ENCODE assay signal across 14 mouse cellular contexts in the genomic region with DNA sequence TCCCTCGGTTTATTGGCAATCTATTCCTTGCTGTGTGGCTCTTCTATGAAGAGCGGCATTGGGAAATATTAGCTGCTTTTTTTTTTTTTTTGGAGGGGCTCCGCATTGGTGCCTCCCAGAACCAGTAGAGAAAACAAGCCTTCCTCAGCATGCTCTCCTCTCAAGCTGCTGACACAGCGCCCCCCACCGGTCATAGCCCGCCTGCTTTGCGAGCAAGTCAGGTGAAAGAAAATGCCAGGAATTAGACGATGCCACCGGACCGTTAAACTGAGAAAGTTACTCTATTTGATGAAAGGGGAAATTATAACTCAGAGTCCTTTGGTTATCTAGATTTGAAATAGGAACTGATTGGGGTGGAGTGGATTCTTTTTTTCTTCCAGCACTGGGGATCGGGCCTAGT. TPM values are rescaled to one million over a fixed set of nuclear protein-coding genes. Genes with fewer than 3 reads are reported as not detected.
DNase-seq lines count a peak whose midpoint lies in the region; ATAC-seq and TF ChIP-seq lines count a peak whose summit lies in the region.
"Had no signal": no experiment of that assay in that cellular context is flagged by ENCODE, and none has a peak within 500 bp of the region (broad histone marks: within the 10 kb centered on the region; RNA-seq: fewer than 3 reads in every experiment).

No protein-coding gene starts in this region.

- ATAC-seq in liver, postnatal 0 days: no peak
- no peak for ATAC-seq in forebrain, embryonic 14.5 days
- ATAC-seq: forebrain, embryonic 16.5 days; midbrain, embryonic 15.5 days had no signal

- no peak overlapping the region for H3K4me2 ChIP-seq in liver, postnatal 0 days (ENCODE audit: low read depth, low read length)
- H3K4me2 ChIP-seq in forebrain, embryonic 14.5 days (ENCODE audit: low read length): no peak overlapping the region
- H3K4me2 ChIP-seq: embryonic facial prominence, embryonic 13.5 days; midbrain, embryonic 15.5 days; neural tube, embryonic 15.5 days had no signal

- TF ChIP-seq EP300 in liver, postnatal 0 days (IDR thresholded peaks at IDR 0.05; ENCODE audit: low read depth): no peak

- no peak for TF ChIP-seq POLR2A in brain, embryonic 14.5 days (IDR thresholded peaks at IDR 0.05; ENCODE audit: borderline replicate concordance, extremely low read depth, insufficient read depth, insufficient read length, poor library complexity, severe bottlenecking)

- H3K4me3 ChIP-seq in liver, postnatal 0 days (ENCODE audit: low read depth, low read length): no peak overlapping the region
- no peak overlapping the region for H3K4me3 ChIP-seq in forebrain, embryonic 14.5 days (ENCODE audit: low read depth, low read length)
- H3K4me3 ChIP-seq: embryonic facial prominence, embryonic 13.5 days; midbrain, embryonic 15.5 days; neural tube, embryonic 15.5 days had no signal

- DNase-seq in cerebellum, postnatal 10 days: peak; percentile 31 to 40
- no peak for DNase-seq in cerebellum, adult 11-12 months
- peak; percentile 12 for DNase-seq in liver
- DNase-seq in liver, postnatal 0 days: no peak
- peak; percentile 13 for DNase-seq in brain, embryonic 14.5 days (ENCODE audit: low read depth)
- peak; percentile 70 for DNase-seq in right cerebral cortex, postnatal 4 days
- no peak for DNase-seq in forebrain, embryonic 14.5 days (ENCODE audit: low spot score)
- DNase-seq in cerebellum, adult 11 months: no peak

- no peaks in the 10 kb centered on the region for H3K4me1 ChIP-seq in liver, postnatal 0 days (ENCODE audit: insufficient read depth)
- no peaks in the 10 kb centered on the region for H3K4me1 ChIP-seq in forebrain, embryonic 14.5 days (ENCODE audit: control insufficient read depth, insufficient read depth, low read length)

- TF ChIP-seq CTCF in liver, postnatal 0 days (IDR thresholded peaks at IDR 0.05; ENCODE audit: low read depth): no peak
- no peak for TF ChIP-seq CTCF in brain, embryonic 14.5 days (IDR thresholded peaks at IDR 0.05; ENCODE audit: borderline replicate concordance, extremely low read depth, insufficient read depth, insufficient read length)

- no peaks in the 10 kb centered on the region for H3K36me3 ChIP-seq in liver, postnatal 0 days (replicated peaks; ENCODE audit: insufficient read depth, low read length)
- H3K36me3 ChIP-seq in forebrain, embryonic 14.5 days (ENCODE audit: control insufficient read depth, insufficient read depth, low read length): no peaks in the 10 kb centered on the region; the same call in 1 of the 2 replicates
- H3K36me3 ChIP-seq: embryonic facial prominence, embryonic 13.5 days; midbrain, embryonic 15.5 days had no signal

- no peak overlapping the region for H3K9ac ChIP-seq in liver, postnatal 0 days (replicated peaks)
- H3K9ac ChIP-seq in forebrain, embryonic 14.5 days (ENCODE audit: low read length): no peak overlapping the region
- H3K9ac ChIP-seq: embryonic facial prominence, embryonic 13.5 days; liver, embryonic 14.5 days; midbrain, embryonic 15.5 days; neural tube, embryonic 15.5 days had no signal

- no peaks in the 10 kb centered on the region for H3K27me3 ChIP-seq in liver, postnatal 0 days (ENCODE audit: insufficient read depth, low read length)
- H3K27me3 ChIP-seq in forebrain, embryonic 14.5 days (replicated peaks; ENCODE audit: control insufficient read depth, insufficient read depth, low read length): no peaks in the 10 kb centered on the region
- H3K27me3 ChIP-seq: embryonic facial prominence, embryonic 13.5 days; midbrain, embryonic 15.5 days; neural tube, embryonic 15.5 days had no signal

- H3K27ac ChIP-seq in liver, postnatal 0 days (ENCODE audit: low read depth): no peak overlapping the region
- H3K27ac ChIP-seq in forebrain, embryonic 14.5 days (ENCODE audit: low read depth, low read length): no peak overlapping the region
- H3K27ac ChIP-seq: embryonic facial prominence, embryonic 13.5 days; liver, embryonic 14.5 days; macrophage; midbrain, embryonic 15.5 days; neural tube, embryonic 15.5 days had no signal

- peaks cover 5% of the 10 kb centered on the region; the same call in 1 of the 2 replicates for H3K9me3 ChIP-seq in liver, postnatal 0 days (ENCODE audit: low read length)
- no peaks in the 10 kb centered on the region for H3K9me3 ChIP-seq in forebrain, embryonic 14.5 days (replicated peaks; ENCODE audit: control insufficient read depth, low read length)
- H3K9me3 ChIP-seq: embryonic facial prominence, embryonic 13.5 days; midbrain, embryonic 15.5 days; neural tube, embryonic 15.5 days had no signal

- 81% methylated on average over 11 of the region's 11 CpGs for WGBS in liver, postnatal 0 days (ENCODE audit: insufficient replicate concordance)
- WGBS in forebrain, embryonic 14.5 days: 84% methylated on average over 11 of the region's 11 CpGs

RNA-seq across cellular contexts. Expression of a gene that starts 14.5 kb away (rescaled TPM):
- polyA plus RNA-seq in liver, postnatal 0 days (2015; fragmentation: Nextera tagmentation; extraction: Ambion mirVana): 2.5 TPM in 2 replicates
- 18.0 and 20.4 TPM in 2 replicates for polyA plus RNA-seq in brain, embryonic 14.5 days (2012; rRNA removed)
- 16.1 and 17.1 TPM in 2 replicates for polyA plus RNA-seq in forebrain, embryonic 14.5 days (2014; fragmentation: Nextera tagmentation; extraction: Ambion mirVana)

RNA-seq across cellular contexts. Expression of a gene that starts 56.4 kb away (rescaled TPM):
- 5.1 and 6.4 TPM in 2 replicates for polyA plus RNA-seq in liver, postnatal 0 days (2015; fragmentation: Nextera tagmentation; extraction: Ambion mirVana)
- polyA plus RNA-seq in brain, embryonic 14.5 days (2012; rRNA removed): 67.6 and 99.0 TPM in 2 replicates
- 86.0 and 106 TPM in 2 replicates for polyA plus RNA-seq in forebrain, embryonic 14.5 days (2014; fragmentation: Nextera tagmentation; extraction: Ambion mirVana)

Comparison
In these comparisons a context has a peak if more than half of its experiments do, and no peak if none do; other contexts are left out.
1. DNase-seq: peak in cerebellum, postnatal 10 days (2 of 2), liver (single experiment), brain, embryonic 14.5 days (single experiment) and right cerebral cortex, postnatal 4 days (single experiment); none in cerebellum, adult 11-12 months (single experiment), liver, postnatal 0 days (single experiment), forebrain, embryonic 14.5 days (single experiment) and cerebellum, adult 11 months (single experiment).